Mouse (Mus musculus) hindbrain, embryonic 11.5 days (tissue): ENCODE data around the gene Tomm5. TPM values are rescaled to one million over a fixed set of nuclear protein-coding genes. Genes with fewer than 3 reads are reported as not detected.

ENCODE experiments used
- ATAC-seq: fragments of 200-750 bp; cut with Nextera tagmentation; 2 replicates; pipeline ENCODE4 v1.8.0; 2017; ENCODE audit warnings: mild to moderate bottlenecking, moderate TSS enrichment, moderate library complexity; ENCODE audit not compliant: low FRiP score
- DNase-seq: peaks from one replicate; pipeline ENCODE4 v3.0.0-alpha.2; 2015; ENCODE audit warnings: low spot score
- H3K27ac ChIP-seq: fragments of 300-500 bp; sonication (generic); 2 replicates; pipeline ENCODE4 v1.5.1; 2014; ENCODE audit warnings: mild to moderate bottlenecking, low read depth, low read length
- H3K27me3 ChIP-seq: fragments of 300-500 bp; sonication (generic); 2 replicates; pipeline ENCODE4 v1.6.1; 2014; ENCODE audit warnings: mild to moderate bottlenecking, low read length, moderate library complexity, mixed read lengths; ENCODE audit not compliant: control insufficient read depth, insufficient read depth
- H3K36me3 ChIP-seq: fragments of 300-500 bp; sonication (generic); 2 replicates; pipeline ENCODE4 v1.6.1; 2014; ENCODE audit warnings: mild to moderate bottlenecking, low read length, moderate library complexity, mixed read lengths; ENCODE audit not compliant: control insufficient read depth, insufficient read depth
- H3K4me1 ChIP-seq: fragments of 300-500 bp; sonication (generic); replicated peaks from 2 replicates; pipeline ENCODE4 v1.6.1; 2014; ENCODE audit warnings: low read length, mixed read lengths; ENCODE audit not compliant: control insufficient read depth, insufficient read depth
- H3K4me2 ChIP-seq: fragments of 300-500 bp; sonication (generic); replicated peaks from 2 replicates; pipeline ENCODE4 v1.6.1; 2014; ENCODE audit warnings: mild to moderate bottlenecking, low read depth, low read length
- H3K4me3 ChIP-seq: fragments of 300-500 bp; sonication (generic); 2 replicates; pipeline ENCODE4 v1.5.1; 2014; ENCODE audit warnings: low read depth, low read length
- H3K9ac ChIP-seq: fragments of 300-500 bp; sonication (generic); 2 replicates; pipeline ENCODE4 v1.6.1; 2014; ENCODE audit warnings: low read depth, low read length
- H3K9me3 ChIP-seq: fragments of 300-500 bp; sonication (generic); 2 replicates; pipeline ENCODE4 v1.6.1; 2016; ENCODE audit warnings: low read length; ENCODE audit not compliant: control insufficient read depth
- WGBS: fragments of 180-500 bp; shearing (Covaris S2); extraction: QIAGEN DNeasy Blood & Tissue Kit; methylation state at CpG from one replicate; pipeline ENCODE4 v1.1.7; 2014; 5-methylcytosine and 5-hydroxymethylcytosine counted together
- polyA plus RNA-seq: library from polyadenylated mRNA; unstranded; fragments of >200 nt; fragmentation: Nextera tagmentation; extraction: Ambion mirVana; gene quantifications from 2 replicates; pipeline ENCODE4 v1.2.1, GENCODE M21; 2014

Gene Tomm5
- polyA plus RNA-seq, 1 experiment from 2014 or later, result 166 TPM

DNA sequence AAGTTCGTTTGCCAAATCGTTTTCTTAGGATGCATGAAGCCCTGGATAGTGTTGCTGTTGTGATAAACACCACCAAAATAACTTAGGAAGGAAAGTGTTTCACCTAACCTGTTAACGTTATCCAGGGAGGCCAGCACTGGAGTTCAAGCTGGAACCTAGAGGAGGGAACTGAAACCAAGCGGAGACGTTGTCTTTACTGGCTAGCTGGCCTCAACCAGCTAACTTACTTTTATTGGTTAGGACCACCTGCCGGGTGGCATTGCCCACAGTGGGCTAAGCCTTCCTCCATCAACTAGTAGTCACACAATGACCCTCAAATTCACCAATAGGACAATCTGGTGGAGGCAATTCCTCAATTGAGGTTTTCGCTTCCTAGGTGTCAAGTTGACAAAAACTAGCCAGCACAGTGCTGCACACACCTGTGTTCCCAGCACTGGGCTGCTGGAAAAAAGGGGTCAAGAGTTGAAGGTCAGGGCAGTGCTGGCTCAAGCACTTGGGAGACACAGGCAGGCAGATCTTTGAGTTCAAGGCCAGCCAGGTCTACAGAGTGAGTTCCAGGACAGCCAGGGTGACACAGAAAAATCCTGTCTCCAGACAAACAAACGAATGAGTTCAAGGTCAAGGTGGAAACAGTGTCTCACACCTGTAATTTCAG, 669 bp upstream of the Tomm5 start:
- no peak overlapping the region for H3K4me2 ChIP-seq
- 0 out of 2 replicates have a peak, but pooled peaks cover 4% of the 10 kb centered on the region for H3K4me1 ChIP-seq
- DNase-seq, result no peak
- H3K9ac ChIP-seq, result no peak overlapping the region
- H3K27ac ChIP-seq, result no peak overlapping the region
- no peaks in the 10 kb centered on the region for H3K36me3 ChIP-seq
- WGBS, result 75% methylated on average over 8 of the region's 8 CpGs
- no peaks in the 10 kb centered on the region for H3K9me3 ChIP-seq
- ATAC-seq, result no peak
- H3K27me3 ChIP-seq, result no peaks in the 10 kb centered on the region
- H3K4me3 ChIP-seq, result no peak overlapping the region

DNA sequence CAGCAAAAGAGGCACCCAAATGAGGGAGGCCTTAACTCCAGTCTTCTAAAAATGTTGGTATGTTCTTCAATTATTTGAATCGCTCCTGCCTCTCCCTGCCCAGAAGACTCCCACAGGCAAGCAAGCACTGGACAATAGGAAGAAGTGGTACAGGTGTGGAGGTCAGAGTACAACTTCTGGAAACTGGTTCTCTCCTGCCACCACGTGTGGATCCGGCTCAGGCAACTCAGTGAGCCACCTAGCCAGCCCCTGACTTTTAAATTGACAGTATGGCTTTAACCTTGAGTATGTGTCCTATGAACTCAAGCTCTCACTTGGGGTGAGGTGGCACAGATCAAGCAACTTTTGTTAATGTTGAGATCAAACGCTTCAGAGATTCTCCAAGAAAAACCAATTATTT, 848 bp downstream of the Tomm5 start:
- H3K36me3 ChIP-seq, result no peaks in the 10 kb centered on the region
- H3K27me3 ChIP-seq, result no peaks in the 10 kb centered on the region
- ATAC-seq (no peak), DNase-seq (peak; percentile 4)
- H3K27ac ChIP-seq, result no peak overlapping the region
- peak overlapping the region; percentile 89 for H3K4me3 ChIP-seq
- H3K4me2 ChIP-seq, result peak overlapping the region; percentile 80
- 0 out of 2 replicates have a peak, but pooled peaks cover 4% of the 10 kb centered on the region for H3K4me1 ChIP-seq
- peak overlapping the region; percentile 73 for H3K9ac ChIP-seq
- H3K9me3 ChIP-seq, result no peaks in the 10 kb centered on the region
- WGBS, result 10% methylated on average over 4 of the region's 4 CpGs

DNA sequence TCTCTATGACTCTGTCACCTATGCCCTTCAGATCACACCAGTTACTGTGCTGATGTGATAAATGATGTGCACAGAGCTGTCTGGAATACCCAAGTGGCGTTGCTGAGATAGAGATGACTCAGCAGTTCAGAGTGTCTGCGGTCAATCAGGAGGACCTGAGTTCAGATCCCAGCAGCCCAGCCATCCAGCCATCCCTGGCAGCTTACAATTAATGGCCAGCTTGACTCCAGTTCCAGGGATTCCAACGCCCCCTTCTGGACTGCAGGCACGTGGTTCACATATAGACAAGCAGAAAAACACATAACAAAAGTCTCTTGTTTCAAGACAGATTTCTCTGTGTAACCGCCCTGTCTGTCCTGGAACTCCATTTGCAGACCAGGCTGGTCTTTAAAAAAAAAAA, 1.5 kb downstream of the Tomm5 start:
- 78% methylated on average over 5 of the region's 5 CpGs for WGBS
- no peak overlapping the region for H3K4me2 ChIP-seq
- H3K4me3 ChIP-seq, result no peak overlapping the region

DNA sequence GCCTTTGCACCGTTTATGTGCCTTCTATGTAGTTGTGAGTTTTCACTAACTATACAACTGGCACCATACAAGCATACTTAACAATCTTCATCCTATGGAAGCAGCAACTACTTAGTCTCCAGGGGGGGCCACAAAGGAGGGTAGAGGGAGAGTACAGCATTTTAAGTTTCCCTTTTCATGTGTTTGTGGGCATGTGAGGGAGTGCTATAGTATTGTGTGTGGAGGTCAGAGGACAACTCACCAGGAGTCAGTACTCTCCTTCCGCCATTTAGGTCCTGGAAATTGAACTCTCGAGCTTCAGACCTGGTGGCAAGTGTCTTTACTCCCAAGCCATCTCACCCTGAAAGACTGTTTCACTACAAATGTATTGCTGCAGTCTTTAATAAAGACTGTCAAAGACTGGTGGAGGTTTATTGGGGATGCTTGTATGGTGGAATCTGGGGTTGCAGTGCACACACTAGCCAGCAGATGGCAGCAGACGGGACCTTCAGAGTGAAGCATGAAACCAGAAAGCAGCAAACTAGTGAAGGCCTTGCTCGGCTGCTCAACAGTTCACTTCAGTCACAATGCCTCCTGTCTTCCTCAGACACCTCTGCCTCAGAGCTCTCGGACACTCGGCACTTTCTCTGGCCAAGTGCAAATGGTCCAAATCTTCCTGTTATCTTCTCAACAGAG, 10.6 kb downstream of the Tomm5 start:
- 23% methylated on average over 7 of the region's 7 CpGs for WGBS
- no peak for ATAC-seq
- H3K9me3 ChIP-seq, result no peaks in the 10 kb centered on the region
- no peaks in the 10 kb centered on the region for H3K27me3 ChIP-seq
- no peaks in the 10 kb centered on the region for H3K4me1 ChIP-seq
- no peaks in the 10 kb centered on the region for H3K36me3 ChIP-seq
- no peak overlapping the region for H3K4me3 ChIP-seq
- no peak overlapping the region for H3K27ac ChIP-seq
- no peak overlapping the region for H3K9ac ChIP-seq
- no peak overlapping the region for H3K4me2 ChIP-seq
- peak; percentile 91 for DNase-seq

More for the DNA sequence above, 1.5 kb downstream of the Tomm5 start:
- H3K4me1 ChIP-seq, result 0 out of 2 replicates have a peak, but pooled peaks cover 4% of the 10 kb centered on the region
- H3K27me3 ChIP-seq, result no peaks in the 10 kb centered on the region
- ATAC-seq (no peak), DNase-seq (no peak)
- H3K9ac ChIP-seq, result no peak overlapping the region
- no peak overlapping the region for H3K27ac ChIP-seq
- H3K9me3 ChIP-seq, result no peaks in the 10 kb centered on the region
- H3K36me3 ChIP-seq, result no peaks in the 10 kb centered on the region

DNA sequence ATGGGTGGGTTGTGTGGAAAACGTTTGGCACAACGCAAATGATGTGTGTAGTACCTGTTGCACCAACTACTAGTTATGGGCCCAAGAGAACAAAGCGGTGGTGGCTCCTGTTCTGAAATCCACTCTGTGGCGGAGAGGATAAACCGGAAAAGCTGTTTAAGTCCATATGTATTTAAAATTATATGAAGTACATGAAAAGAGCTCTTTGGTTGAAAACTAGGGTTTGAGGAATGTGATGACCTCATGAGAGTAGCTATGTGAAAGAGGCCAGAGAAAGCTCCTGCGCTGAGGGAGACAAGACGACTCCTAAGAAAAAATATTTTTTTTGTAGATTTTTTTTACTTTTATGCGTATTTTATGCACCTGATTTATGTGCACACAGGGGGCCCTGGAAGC, 23.0 kb downstream of the Tomm5 start:
- Histone ChIP-seq H3K4me1 (peaks cover 3% of the 10 kb centered on the region; the same call in 1 of the 2 replicates), H3K9me3 (no peaks in the 10 kb centered on the region), H3K4me2 (peak overlapping the region; percentile 87), H3K27ac (no peak overlapping the region), H3K27me3 (no peaks in the 10 kb centered on the region), H3K9ac (0 out of 2 replicates have a peak overlapping the region, but pooled peaks have one; percentile 37), H3K4me3 (peak overlapping the region; percentile 74), H3K36me3 (no peaks in the 10 kb centered on the region)
- peak; percentile 5; the same call in 1 of the 2 replicates for ATAC-seq
- WGBS, result 45% methylated on average over 8 of the region's 8 CpGs
- no peak for DNase-seq

DNA sequence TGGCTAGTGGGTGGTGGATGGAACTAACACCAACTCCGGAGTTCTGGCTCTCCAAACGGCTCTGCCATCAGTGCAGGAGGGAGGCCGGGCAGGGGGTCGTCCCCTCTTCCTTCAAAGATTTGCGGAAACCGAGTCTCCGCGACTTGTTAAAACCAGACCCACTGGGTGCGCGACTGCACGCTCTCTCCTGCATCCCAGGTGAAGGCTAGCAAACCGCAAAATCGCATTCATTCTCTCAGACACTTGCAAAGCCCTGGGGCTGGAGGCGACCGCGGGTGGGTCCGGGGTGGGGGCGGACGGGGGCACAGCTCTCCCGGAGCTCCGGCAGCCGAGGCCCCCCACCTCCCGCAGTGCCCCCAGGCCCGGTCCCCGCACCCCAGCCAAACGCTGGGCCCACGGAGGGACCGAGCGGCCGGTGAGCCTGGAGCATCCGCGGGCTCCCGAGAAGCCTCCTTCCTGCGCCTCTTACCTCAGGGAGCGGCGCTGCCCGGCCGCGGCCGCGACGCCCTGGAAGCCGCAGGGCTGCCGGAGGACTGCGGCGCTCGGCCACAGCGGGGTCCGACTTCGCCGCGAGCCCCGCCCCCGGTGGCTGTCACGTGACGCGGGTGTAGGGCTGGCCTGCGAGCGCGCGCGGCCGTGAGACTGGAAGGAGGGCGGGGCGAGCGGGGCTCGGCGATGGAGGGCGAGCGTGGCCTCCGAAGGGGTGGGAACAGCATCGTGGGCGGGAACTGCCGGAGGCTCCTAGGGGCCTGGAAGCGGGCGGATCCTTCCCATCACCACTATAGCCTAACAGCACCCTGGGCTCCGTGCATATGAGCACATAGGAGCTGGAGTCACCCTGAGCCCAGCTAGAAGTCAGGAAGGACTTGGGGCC, 23.7 kb downstream of the Tomm5 start, which contains the start of gene Fbxo10:
Gene Fbxo10 (minus strand): TSS at position 584 of the 874 bp plus-strand sequence.
- Histone ChIP-seq H3K4me1 (peaks cover 3% of the 10 kb centered on the region; the same call in 1 of the 2 replicates), H3K4me3 (peak within 1 kb of the TSS; percentile 74), H3K4me2 (peak within 1 kb of the TSS; percentile 87), H3K27ac (peak within 1 kb of the TSS; percentile 37; the same call in 1 of the 2 replicates), H3K9ac (peak within 1 kb of the TSS; percentile 76), H3K36me3 (no peaks in the 10 kb centered on the region), H3K9me3 (no peaks in the 10 kb centered on the region), H3K27me3 (no peaks in the 10 kb centered on the region)
- ATAC-seq (peak; percentile 94), DNase-seq (peak; percentile 97)
- under 1% methylated on average over 64 of the region's 77 CpGs for WGBS

DNA sequence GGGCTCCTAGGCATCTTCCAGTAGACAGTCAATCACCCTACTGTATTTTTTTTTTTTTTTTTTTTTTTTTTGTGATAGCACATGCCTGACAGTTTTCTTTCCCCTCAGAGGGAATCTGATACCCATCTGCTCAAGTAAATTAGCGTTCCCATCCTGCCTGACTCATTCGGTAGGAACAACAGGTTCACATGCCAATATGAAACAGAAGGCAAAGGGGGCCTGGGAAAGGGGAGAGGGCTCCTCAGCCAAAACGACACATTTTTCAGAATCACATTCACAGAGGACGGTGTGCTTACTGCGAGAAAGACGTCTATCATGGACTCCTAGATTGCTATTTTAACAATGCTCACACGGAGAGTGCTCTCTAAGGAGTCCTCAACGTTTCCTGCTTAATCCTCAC, 24.4 kb downstream of the Tomm5 start:
- Histone ChIP-seq H3K4me2 (peak overlapping the region; percentile 87), H3K36me3 (no peaks in the 10 kb centered on the region), H3K4me1 (peaks cover 3% of the 10 kb centered on the region; the same call in 1 of the 2 replicates), H3K9me3 (no peaks in the 10 kb centered on the region), H3K27me3 (no peaks in the 10 kb centered on the region), H3K4me3 (peak overlapping the region; percentile 74), H3K9ac (0 out of 2 replicates have a peak overlapping the region, but pooled peaks have one; percentile 15), H3K27ac (no peak overlapping the region)
- ATAC-seq (no peak), DNase-seq (peak; percentile 38)
- WGBS, result 2% methylated on average over 8 of the region's 8 CpGs

DNA sequence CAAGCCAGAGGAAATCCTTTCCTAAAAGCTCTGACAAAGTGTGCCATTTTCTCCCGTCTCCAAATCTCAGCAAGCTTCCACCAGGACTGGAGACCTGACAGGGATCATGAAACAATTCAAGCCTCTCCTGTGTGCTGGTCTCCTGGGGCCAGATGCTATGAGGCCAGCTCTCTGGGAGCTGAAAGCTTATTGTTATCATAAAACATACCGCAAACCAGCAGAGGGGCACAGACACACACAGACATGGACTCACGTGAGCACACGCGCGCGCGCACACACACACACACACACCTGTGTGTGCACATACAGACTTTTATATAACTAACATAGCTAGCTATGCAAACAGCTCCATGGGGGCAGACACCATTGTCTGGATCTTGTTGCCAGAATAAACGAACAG, 25.0 kb downstream of the Tomm5 start:
- Histone ChIP-seq H3K4me3 (peak overlapping the region; percentile 74), H3K36me3 (no peaks in the 10 kb centered on the region), H3K9ac (no peak overlapping the region), H3K4me2 (peak overlapping the region; percentile 87), H3K27me3 (no peaks in the 10 kb centered on the region), H3K27ac (no peak overlapping the region), H3K4me1 (peaks cover 3% of the 10 kb centered on the region; the same call in 1 of the 2 replicates), H3K9me3 (no peaks in the 10 kb centered on the region)
- WGBS, result 73% methylated on average over 9 of the region's 9 CpGs
- ATAC-seq (no peak), DNase-seq (peak; percentile 24)
